Mouse (Mus musculus): ENCODE data around the gene Tpra1. TPM values are rescaled to one million over a fixed set of nuclear protein-coding genes. Genes with fewer than 3 reads are reported as not detected.
A peak's percentile ranks its signal among the peaks of the same experiment; 100 is the strongest.

The Tpra1 gene
- 29.1 TPM for polyA plus RNA-seq (2012; fragmentation: generic; extraction: Trizol)
- long read RNA-seq, experiment 1, transcript Tpra1-201 (12 exons, 1,820 nt), result major isoform, 24 of 33 reads
- long read RNA-seq, experiment 1, partial matches to known transcripts, result 4 of 33 reads
- long read RNA-seq, experiment 1, other reads (novel, unspliced or antisense), result 4 of 33 reads
- long read RNA-seq, experiment 2, transcript Tpra1-201 (12 exons, 1,820 nt), result major isoform, 47 of 94 reads
- long read RNA-seq, experiment 2, partial matches to known transcripts, result 4 of 94 reads
- long read RNA-seq, experiment 2, other reads (novel, unspliced or antisense), result 42 of 94 reads

- Histone ChIP-seq H3K36me3 (ENCODE audit: control insufficient read depth, insufficient read depth) (peaks cover 2% of the 10 kb centered on the region), H3K27me3 (ENCODE audit: control insufficient read depth, insufficient read depth, insufficient read length) (no peaks in the 10 kb centered on the region), H3ac (ENCODE audit: control insufficient read depth, insufficient read length, low read depth) (peak within 1 kb of the TSS; percentile 89), H3K79me3 (ENCODE audit: low read depth) (peaks cover 26% of the 10 kb centered on the region), H3K4me3 (ENCODE audit: insufficient read depth, poor library complexity, severe bottlenecking) (peak within 1 kb of the TSS; percentile 72), H3K79me2 (ENCODE audit: control insufficient read depth, insufficient read depth) (peaks cover 51% of the 10 kb centered on the region)
- TF ChIP-seq CEBPB (IDR thresholded peaks at IDR 0.05; ENCODE audit: low read depth) (no peak), MYOD1 (IDR thresholded peaks at IDR 0.05; ENCODE audit: control insufficient read depth, insufficient read length, low read depth) (no peak), MYOG (IDR thresholded peaks at IDR 0.05; ENCODE audit: control insufficient read depth, extremely low read depth, insufficient read length) (no peak), USF1 (IDR thresholded peaks at IDR 0.05; ENCODE audit: low read depth) (no peak), FOSL1 (IDR thresholded peaks at IDR 0.05; ENCODE audit: insufficient read depth, low read length, poor library complexity, severe bottlenecking) (no peak), MAX (IDR thresholded peaks at IDR 0.05) (no peak)
These were observed at the start of gene Tpra1 for GRCm38 (mm10) chr6:88901947-88902820. Gene Tpra1, plus strand, starts transcription at chr6:88902251.

- Histone ChIP-seq H3K4me3 (ENCODE audit: insufficient read depth, poor library complexity, severe bottlenecking) (no peak overlapping the region), H3K79me3 (ENCODE audit: low read depth) (no peaks in the 10 kb centered on the region), H3ac (ENCODE audit: control insufficient read depth, insufficient read length, low read depth) (no peak overlapping the region), H3K79me2 (ENCODE audit: control insufficient read depth, insufficient read depth) (no peaks in the 10 kb centered on the region), H3K27me3 (ENCODE audit: control insufficient read depth, insufficient read depth, insufficient read length) (peaks cover 17% of the 10 kb centered on the region), H3K36me3 (ENCODE audit: control insufficient read depth, insufficient read depth) (no peaks in the 10 kb centered on the region)
- TF ChIP-seq MYOG (IDR thresholded peaks at IDR 0.05; ENCODE audit: control insufficient read depth, extremely low read depth, insufficient read length) (no peak), MAX (IDR thresholded peaks at IDR 0.05) (no peak), USF1 (IDR thresholded peaks at IDR 0.05; ENCODE audit: low read depth) (no peak), MYOD1 (IDR thresholded peaks at IDR 0.05; ENCODE audit: control insufficient read depth, insufficient read length, low read depth) (no peak), CTCF (IDR thresholded peaks at IDR 0.05; ENCODE audit: control insufficient read depth, insufficient read depth, insufficient read length) (no peak), CEBPB (IDR thresholded peaks at IDR 0.05; ENCODE audit: low read depth) (no peak), FOSL1 (IDR thresholded peaks at IDR 0.05; ENCODE audit: insufficient read depth, low read length, poor library complexity, severe bottlenecking) (no peak)
These were observed 47.5 kb upstream of the Tpra1 start for GRCm38 (mm10) chr6:88854509-88854908.

- Histone ChIP-seq H3K36me3 (ENCODE audit: control insufficient read depth, insufficient read depth) (no peaks in the 10 kb centered on the region), H3K79me3 (ENCODE audit: low read depth) (no peaks in the 10 kb centered on the region), H3K4me3 (ENCODE audit: insufficient read depth, poor library complexity, severe bottlenecking) (no peak overlapping the region), H3ac (ENCODE audit: control insufficient read depth, insufficient read length, low read depth) (no peak overlapping the region), H3K79me2 (ENCODE audit: control insufficient read depth, insufficient read depth) (no peaks in the 10 kb centered on the region), H3K27me3 (ENCODE audit: control insufficient read depth, insufficient read depth, insufficient read length) (peaks cover 17% of the 10 kb centered on the region)
- TF ChIP-seq CTCF (IDR thresholded peaks at IDR 0.05; ENCODE audit: control insufficient read depth, insufficient read depth, insufficient read length), result peak; percentile 7
- no peak for TF ChIP-seq CEBPB (IDR thresholded peaks at IDR 0.05; ENCODE audit: low read depth)
- no peak for TF ChIP-seq FOSL1 (IDR thresholded peaks at IDR 0.05; ENCODE audit: insufficient read depth, low read length, poor library complexity, severe bottlenecking)
These were observed 46.4 kb upstream of the Tpra1 start for GRCm38 (mm10) chr6:88855636-88856035.

GRCm38 (mm10) chr6:88857249-88857648 is 44.8 kb upstream of the Tpra1 start:
- Histone ChIP-seq H3ac (ENCODE audit: control insufficient read depth, insufficient read length, low read depth) (no peak overlapping the region), H3K79me2 (ENCODE audit: control insufficient read depth, insufficient read depth) (no peaks in the 10 kb centered on the region), H3K4me3 (ENCODE audit: insufficient read depth, poor library complexity, severe bottlenecking) (no peak overlapping the region), H3K79me3 (ENCODE audit: low read depth) (no peaks in the 10 kb centered on the region), H3K36me3 (ENCODE audit: control insufficient read depth, insufficient read depth) (no peaks in the 10 kb centered on the region), H3K27me3 (ENCODE audit: control insufficient read depth, insufficient read depth, insufficient read length) (peaks cover 17% of the 10 kb centered on the region)
- no peak for TF ChIP-seq MYOD1 (IDR thresholded peaks at IDR 0.05; ENCODE audit: control insufficient read depth, insufficient read length, low read depth)
- peak; percentile 42 for TF ChIP-seq CTCF (IDR thresholded peaks at IDR 0.05; ENCODE audit: control insufficient read depth, insufficient read depth, insufficient read length)
- no peak for TF ChIP-seq MAX (IDR thresholded peaks at IDR 0.05)
- TF ChIP-seq FOSL1 (IDR thresholded peaks at IDR 0.05; ENCODE audit: insufficient read depth, low read length, poor library complexity, severe bottlenecking), result no peak
- TF ChIP-seq USF1 (IDR thresholded peaks at IDR 0.05; ENCODE audit: low read depth), result no peak
- TF ChIP-seq MYOG (IDR thresholded peaks at IDR 0.05; ENCODE audit: control insufficient read depth, extremely low read depth, insufficient read length), result no peak
- no peak for TF ChIP-seq CEBPB (IDR thresholded peaks at IDR 0.05; ENCODE audit: low read depth)

- Histone ChIP-seq H3K79me2 (ENCODE audit: control insufficient read depth, insufficient read depth) (no peaks in the 10 kb centered on the region), H3K4me3 (ENCODE audit: insufficient read depth, poor library complexity, severe bottlenecking) (no peak overlapping the region), H3ac (ENCODE audit: control insufficient read depth, insufficient read length, low read depth) (no peak overlapping the region), H3K27me3 (ENCODE audit: control insufficient read depth, insufficient read depth, insufficient read length) (peaks cover 17% of the 10 kb centered on the region), H3K36me3 (ENCODE audit: control insufficient read depth, insufficient read depth) (no peaks in the 10 kb centered on the region), H3K79me3 (ENCODE audit: low read depth) (no peaks in the 10 kb centered on the region)
- no peak for TF ChIP-seq CEBPB (IDR thresholded peaks at IDR 0.05; ENCODE audit: low read depth)
- no peak for TF ChIP-seq MYOG (IDR thresholded peaks at IDR 0.05; ENCODE audit: control insufficient read depth, extremely low read depth, insufficient read length)
- no peak for TF ChIP-seq MAX (IDR thresholded peaks at IDR 0.05)
- no peak for TF ChIP-seq USF1 (IDR thresholded peaks at IDR 0.05; ENCODE audit: low read depth)
- TF ChIP-seq CTCF (IDR thresholded peaks at IDR 0.05; ENCODE audit: control insufficient read depth, insufficient read depth, insufficient read length), result no peak
- no peak for TF ChIP-seq MYOD1 (IDR thresholded peaks at IDR 0.05; ENCODE audit: control insufficient read depth, insufficient read length, low read depth)
- TF ChIP-seq FOSL1 (IDR thresholded peaks at IDR 0.05; ENCODE audit: insufficient read depth, low read length, poor library complexity, severe bottlenecking), result no peak
These were observed 44.2 kb upstream of the Tpra1 start for GRCm38 (mm10) chr6:88857830-88858229.
